Mouse (Mus musculus) NIH3T3 (cell line): ENCODE measurements around the gene Arfrp1.

Experiments used
- DNase-seq: peaks from one replicate; pipeline ENCODE4 v3.0.0-alpha.2; 2012; ENCODE audit warnings: low read depth

Arfrp1 gene

GRCm38 (mm10) chr2:181364860-181365596 is at the start of gene Arfrp1, which contains the start of gene Zgpat:
Gene Arfrp1 (minus strand): TSS chr2:181365404.
Gene Zgpat (plus strand): TSS chr2:181364928.
- peak; percentile 91 for DNase-seq

GRCm38 (mm10) chr2:181413141-181413540 is 47.9 kb upstream of the Arfrp1 start:
- DNase-seq, result peak; percentile 92

DNA sequence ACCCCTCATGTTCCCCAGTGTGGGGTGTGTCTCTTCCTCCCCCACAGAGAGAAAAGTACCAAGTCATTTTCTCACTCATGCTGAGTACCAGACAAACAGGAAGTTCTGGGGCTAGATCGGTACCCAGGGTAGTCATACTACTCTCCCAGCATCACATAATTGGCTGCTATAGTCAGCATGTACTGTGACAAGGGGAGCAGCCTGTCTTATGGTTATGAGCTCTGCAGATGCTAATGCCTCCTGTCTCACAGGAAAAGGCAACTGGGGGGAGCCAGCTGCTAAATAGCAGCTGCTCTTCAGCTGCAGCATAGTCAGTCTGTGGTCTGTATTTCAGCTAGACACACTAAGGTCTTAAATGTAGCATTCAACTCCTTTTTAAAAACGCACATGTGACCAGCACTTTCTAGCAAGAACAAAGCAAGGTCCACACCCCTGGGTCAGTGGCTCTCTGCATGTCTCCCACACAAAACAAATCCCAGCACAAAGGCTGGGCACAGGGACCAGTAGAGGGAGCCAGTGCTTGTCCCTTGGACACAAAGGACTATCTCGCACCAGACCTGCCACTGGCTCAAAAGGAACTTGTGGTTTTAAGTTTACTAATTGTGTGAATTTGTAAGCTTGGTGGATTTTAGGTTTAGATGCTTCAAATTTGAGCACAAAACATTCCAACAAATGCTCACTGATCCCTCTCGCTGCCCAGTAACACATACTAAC is 45.7 kb upstream of the Arfrp1 start:
- DNase-seq, result peak; percentile 90

DNA sequence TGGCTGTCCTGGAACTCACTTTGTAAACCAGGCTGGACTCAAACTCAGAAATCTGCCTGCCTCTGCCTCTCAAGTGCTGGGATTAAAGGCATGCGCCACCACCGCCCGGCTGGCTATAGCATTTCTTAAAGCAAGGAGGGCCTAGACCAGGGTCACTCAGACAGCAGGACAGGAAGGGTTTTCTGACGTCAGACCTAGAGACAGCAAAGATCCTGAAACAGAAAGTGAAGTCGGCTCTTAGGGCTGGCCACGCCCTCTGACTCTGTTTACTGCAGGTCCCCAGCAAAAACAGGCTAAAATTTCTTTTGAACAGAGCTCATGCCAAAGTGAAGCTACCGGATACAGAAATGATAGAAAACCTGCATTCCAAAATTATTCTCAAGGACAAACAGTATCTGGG is 44.4 kb upstream of the Arfrp1 start:
- no peak for DNase-seq

- no peak for DNase-seq
Observed at GRCm38 (mm10) chr2:181403722-181404121, 38.5 kb upstream of the Arfrp1 start.

DNA sequence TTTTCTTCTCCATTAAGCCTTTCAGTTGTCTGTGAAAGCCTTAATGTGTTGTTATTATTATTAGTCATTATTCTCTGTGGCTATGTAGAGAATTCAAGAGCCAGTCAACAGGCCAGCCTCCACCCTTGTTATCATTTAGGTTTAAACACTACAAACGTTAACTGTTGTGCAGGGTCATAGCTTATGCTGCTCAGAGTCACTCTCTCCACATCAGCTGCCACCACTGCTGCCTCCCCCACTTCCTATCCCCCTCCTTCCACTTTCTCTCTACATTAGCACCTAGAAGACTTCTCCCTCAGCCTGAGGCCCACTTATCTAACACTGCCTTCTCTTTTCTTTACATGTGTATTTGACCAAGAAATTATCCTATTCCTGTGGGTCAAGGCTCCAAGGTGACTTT is 36.3 kb upstream of the Arfrp1 start:
- no peak for DNase-seq

DNA sequence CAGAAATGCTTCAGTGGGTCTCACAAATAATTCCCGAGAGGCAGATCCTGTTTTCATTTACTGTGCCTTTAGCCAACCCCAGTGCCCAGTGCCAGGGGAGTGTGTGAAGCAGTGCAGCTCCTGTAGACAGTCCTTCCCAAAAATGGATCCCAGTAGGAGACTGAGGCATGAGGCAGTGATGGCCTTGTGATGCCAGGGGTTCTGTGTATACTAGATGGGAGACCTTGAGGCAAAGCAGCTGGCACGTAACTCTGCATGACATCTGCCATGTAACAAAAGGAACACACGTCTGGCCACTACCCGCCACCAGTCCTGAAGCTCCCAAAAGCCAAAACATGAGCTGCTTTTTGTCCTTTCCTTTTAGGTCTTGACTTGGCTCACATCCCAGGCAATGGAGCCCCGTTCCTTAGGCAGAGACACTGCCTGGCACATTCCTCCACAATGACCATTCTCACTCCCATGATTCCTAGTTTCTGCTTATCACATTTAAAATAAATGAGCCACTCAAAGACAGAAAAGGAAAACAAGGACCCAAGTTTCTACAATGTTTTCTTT is 32.1 kb upstream of the Arfrp1 start:
- DNase-seq, result peak; percentile 34

DNA sequence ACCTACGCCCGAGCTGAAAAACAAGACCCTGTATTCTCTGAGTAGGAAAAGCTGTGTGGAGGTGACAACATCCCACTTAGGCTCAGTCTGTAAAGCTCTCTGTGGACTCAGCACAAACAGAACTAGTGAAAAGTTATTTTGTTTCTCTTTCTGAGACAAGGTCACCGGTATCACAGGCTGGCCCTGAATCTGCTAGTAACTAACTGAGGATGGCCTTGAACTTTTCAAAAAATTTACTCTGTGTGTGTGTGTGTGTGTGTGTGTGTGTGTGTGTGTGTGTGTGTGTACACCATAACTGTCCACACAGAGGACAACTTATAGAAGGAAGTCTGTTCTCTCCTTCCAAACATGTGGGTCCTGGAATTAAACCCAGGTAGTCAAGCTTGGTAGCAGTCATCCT is 28.9 kb upstream of the Arfrp1 start:
- DNase-seq, result no peak

- DNase-seq, result peak; percentile 95
Observed at GRCm38 (mm10) chr2:181392600-181393213, 27.5 kb upstream of the Arfrp1 start.

DNA sequence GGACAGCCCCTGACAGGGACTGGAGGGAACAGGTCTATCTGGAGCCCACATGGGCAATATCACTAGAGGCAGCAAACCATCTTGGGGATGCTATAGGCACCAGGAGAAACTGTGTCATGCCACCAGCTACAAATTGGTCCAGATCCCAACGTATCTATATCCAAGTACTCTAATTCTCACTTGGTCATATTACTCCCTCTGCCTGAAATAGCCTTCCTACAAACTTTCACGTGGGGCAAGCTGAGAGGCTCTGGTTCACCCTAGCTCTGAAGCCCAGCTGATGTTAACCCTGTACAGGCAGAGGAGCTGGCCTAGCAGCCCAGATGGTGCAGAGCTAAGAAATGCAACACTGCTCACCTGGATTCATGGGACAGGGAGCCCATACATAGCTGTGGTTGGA is 26.3 kb upstream of the Arfrp1 start:
- DNase-seq, result no peak

DNA sequence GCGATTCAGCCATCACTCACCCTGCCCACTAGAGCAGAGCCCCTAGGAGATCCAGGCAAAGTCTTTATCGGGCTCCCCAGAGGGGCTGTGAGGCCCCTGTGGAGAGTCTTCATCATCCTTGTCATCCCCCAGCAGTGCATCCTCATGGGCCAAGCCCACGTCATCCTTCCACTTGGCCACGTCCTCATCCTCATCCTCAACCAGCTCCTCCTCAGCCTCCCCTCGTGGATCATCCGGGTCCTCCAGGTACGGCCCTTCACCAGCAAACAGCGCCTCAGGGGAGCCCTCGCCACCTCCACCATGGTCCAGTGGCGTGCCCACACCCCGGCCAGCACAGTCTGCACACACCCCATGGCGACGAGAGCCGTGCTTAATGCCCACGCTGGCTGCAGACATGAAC is 25.8 kb upstream of the Arfrp1 start:
- no peak for DNase-seq

DNA sequence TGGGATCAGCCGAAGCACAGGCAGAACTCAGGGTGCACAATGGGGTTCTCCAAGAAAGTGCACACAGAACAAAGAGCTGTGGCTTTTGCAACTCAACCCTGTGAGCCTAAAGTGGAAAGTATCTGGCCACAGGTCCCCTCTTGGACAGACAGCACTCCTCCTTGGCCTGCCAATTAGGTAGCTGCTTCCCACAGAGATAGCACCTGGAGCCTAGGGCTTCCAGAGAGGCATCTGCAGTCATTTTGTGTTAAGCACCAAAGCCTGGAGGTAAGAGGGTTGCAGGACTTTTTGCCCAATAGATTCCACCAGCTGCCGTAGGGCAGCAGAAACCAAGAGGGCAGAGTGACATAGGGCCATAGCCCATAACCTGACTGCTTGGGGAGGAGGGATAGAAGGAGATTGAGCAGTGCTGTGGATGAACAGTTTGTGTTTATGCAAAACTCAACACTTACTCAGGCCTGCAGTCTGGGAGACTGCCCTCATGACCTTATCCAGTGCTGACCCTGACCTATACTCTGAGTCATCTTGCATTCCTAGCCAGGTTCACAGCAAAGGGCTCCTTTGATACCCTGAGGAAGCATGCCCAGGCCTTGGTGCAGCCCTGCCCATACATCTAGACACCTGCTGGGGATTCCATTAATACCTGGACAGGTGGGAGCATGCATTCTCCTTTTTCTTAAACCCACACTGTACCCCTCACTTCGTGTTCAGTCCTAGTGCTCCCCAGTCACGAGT is 25.1 kb upstream of the Arfrp1 start:
- DNase-seq, result no peak

DNA sequence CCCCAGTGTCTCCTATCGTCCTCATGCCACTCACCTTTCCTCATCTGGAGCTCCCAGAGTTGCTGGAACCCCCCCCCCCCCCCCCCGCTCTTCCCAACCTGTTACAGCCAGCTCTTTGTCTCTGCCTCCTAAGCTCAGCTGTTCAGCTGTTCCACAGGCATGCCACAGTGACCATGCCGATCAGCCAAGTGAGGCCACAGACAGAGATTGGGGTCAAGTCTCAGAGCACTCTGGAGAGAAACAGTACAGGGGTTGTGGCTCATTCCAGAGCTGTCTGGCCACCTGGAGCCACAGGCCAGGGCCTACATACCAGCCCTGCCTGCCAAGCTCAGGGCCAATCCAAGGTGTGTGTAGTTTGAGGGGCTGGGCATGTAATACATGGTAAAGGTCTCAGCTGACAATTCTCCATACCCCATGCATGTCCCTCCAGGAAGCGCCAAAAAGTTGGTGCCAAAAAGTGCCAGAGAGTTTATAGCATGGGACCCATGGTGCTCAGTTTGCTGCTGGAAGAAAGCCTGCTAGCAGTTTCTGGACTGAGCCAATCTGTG is 21.5 kb upstream of the Arfrp1 start:
- no peak for DNase-seq

DNA sequence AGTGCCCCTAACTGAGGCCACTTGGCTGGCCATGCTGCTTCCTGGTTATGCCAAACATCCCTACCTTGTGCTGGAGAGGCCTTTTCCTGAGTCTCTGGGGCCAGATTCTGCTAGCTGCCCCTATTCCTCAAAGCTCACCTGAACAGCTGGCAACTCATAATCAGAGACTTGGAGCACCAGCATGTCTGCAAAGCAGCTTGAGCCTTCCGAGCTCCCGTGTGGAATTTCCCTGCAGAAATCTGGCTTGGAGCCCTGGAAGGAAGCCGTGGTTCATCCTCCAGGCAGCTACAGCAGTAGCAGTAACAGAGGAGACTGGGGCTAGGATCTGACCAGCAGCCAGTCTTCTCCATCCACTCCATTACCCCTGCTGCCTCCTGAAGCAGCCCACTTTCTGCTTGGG is 20.7 kb upstream of the Arfrp1 start:
- DNase-seq, result peak; percentile 40

GRCm38 (mm10) chr2:181384919-181385391 is 19.8 kb upstream of the Arfrp1 start:
- peak; percentile 55 for DNase-seq

DNA sequence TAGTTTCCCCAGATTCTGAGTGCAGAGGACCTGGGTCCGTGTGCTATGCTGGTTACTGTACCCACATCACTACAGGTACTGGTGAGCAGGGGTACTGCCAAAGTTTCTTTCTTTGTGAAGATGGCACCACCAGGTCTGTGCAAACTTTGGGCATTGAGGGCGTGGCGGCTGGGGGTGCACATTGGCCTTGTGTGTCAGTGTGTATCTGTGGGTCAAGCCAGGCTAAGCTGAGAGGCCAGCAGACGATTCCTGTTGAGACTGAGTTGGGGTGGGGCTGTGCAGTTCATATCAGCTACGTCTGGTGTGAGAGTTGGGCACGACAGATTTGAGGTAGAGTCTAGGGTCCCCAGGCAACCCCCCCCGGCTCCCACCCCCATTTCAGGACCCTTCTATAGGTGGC is 19.3 kb upstream of the Arfrp1 start:
- DNase-seq, result no peak

DNA sequence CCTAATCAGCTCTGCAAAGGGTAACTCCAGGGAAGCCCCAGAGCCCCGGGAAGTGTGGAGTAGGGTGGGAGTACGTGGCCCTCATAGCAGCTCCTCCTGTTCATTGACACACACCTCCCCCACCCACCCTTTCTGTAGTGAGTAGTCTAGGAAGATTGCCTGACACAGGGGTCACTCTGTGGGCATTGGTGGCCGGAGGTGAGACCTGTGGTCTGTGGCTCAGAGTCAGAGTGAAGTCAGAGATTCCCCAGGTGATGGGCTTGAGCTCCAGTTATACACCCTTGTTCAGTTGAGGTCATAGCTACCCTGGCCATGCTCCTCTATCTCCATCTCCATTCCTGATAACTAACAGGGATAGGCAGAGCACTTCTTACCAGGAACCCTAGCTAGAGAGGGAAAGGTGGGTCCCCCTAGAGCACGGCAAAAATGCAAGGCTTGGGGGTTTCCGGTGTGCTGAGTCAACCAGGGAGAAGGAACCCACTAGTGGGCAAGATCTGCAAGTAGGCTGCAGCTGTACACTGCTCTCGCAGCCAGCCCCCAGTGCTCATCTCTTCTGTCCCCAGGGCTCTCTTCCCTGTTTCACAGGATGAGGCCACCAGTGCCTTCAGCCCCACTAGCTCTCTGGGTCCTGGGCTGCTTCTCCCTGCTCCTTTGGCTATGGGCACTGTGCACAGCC is 16.6 kb upstream of the Arfrp1 start:
- DNase-seq, result no peak

- DNase-seq, result no peak
Observed at GRCm38 (mm10) chr2:181381107-181381506, 15.9 kb upstream of the Arfrp1 start.

GRCm38 (mm10) chr2:181380251-181380650 is 15.0 kb upstream of the Arfrp1 start:
- DNase-seq, result no peak

DNA sequence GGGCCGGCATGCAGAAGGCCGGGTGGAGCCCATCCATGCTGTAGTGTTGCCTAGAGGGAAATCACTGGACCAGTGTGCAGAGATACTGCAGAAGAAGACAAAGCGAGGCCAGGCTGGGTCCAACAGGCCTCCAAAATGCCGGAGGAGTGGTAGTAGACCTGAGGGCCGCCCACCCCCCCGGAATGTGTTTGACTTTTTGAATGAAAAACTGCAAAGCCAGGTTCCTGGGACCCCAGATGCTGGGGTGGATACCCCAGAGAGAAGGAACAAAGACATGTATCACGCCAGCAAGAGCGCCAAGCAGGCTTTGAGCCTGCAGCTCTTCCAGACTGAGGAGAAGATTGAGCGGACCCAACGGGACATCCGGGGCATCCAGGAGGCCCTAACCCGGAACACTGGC is 14.6 kb upstream of the Arfrp1 start, which contains the start of gene Lime1:
TSS of gene Lime1 (plus strand) at position 301 of the 400 bp plus-strand sequence.
- no peak for DNase-seq

DNA sequence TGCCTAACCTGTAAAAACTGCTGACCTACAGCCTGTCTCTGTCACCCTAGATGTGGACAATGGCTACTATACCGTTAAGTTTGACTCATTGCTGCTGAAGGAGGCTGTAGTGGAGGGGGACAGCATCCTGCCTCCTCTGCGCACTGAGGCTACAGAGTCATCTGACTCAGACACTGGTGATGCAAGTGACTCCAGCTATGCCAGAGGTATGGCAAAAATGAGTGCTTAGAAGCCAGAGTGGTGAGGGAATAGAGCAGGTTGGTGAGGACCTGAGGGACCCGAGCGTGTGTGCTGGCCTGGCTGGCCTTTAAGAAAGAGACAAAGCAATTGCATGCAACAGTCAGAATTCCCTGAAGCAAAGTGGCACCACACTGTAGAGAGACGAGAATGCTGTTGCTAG is 13.5 kb upstream of the Arfrp1 start:
- DNase-seq, result peak; percentile 9
